ENCODE assay signal across 29 mouse cellular contexts in genomic region chr4:22500172-22500571, GRCm38 (mm10). TPM values are rescaled to one million over a fixed set of nuclear protein-coding genes. Genes with fewer than 3 reads are reported as not detected.
A peak's percentile ranks its signal among the peaks of the same experiment; 100 is the strongest.
DNase-seq lines count a peak whose midpoint lies in the region; ATAC-seq and TF ChIP-seq lines count a peak whose summit lies in the region.
"Had no signal": no experiment of that assay in that cellular context is flagged by ENCODE, and none has a peak within 500 bp of the region (broad histone marks: within the 10 kb centered on the region; RNA-seq: fewer than 3 reads in every experiment).

No protein-coding gene starts in this region.

- no peak overlapping the region for H3K4me3 ChIP-seq in forebrain, postnatal 0 days (ENCODE audit: low read depth, low read length)
- no peak overlapping the region for H3K4me3 ChIP-seq in forebrain, embryonic 16.5 days (replicated peaks; ENCODE audit: low read length)
- no peak overlapping the region for H3K4me3 ChIP-seq in hindbrain, embryonic 14.5 days (replicated peaks; ENCODE audit: low read length)
- no peak overlapping the region for H3K4me3 ChIP-seq in hindbrain, embryonic 10.5 days
- no peak overlapping the region for H3K4me3 ChIP-seq in midbrain, embryonic 10.5 days
- no peak overlapping the region for H3K4me3 ChIP-seq in midbrain, embryonic 13.5 days (replicated peaks)
- H3K4me3 ChIP-seq: embryonic facial prominence, embryonic 13.5 days; embryonic facial prominence, embryonic 15.5 days; erythroblast, embryonic 14.5 days; forebrain, embryonic 10.5 days; forebrain, embryonic 12.5 days had no signal

- no peaks in the 10 kb centered on the region for H3K9me3 ChIP-seq in forebrain, postnatal 0 days (ENCODE audit: low read length)
- H3K9me3 ChIP-seq in forebrain, embryonic 16.5 days (ENCODE audit: control insufficient read depth, low read length): no peaks in the 10 kb centered on the region
- H3K9me3 ChIP-seq in hindbrain, embryonic 14.5 days (ENCODE audit: control insufficient read depth, low read length): no peaks in the 10 kb centered on the region
- H3K9me3 ChIP-seq in hindbrain, embryonic 10.5 days: no peaks in the 10 kb centered on the region
- H3K9me3 ChIP-seq in midbrain, embryonic 10.5 days (replicated peaks): no peaks in the 10 kb centered on the region
- H3K9me3 ChIP-seq in midbrain, embryonic 13.5 days: no peaks in the 10 kb centered on the region
- H3K9me3 ChIP-seq: embryonic facial prominence, embryonic 13.5 days; embryonic facial prominence, embryonic 15.5 days; forebrain, embryonic 10.5 days; G1E had no signal

- H3K9ac ChIP-seq in forebrain, postnatal 0 days: no peak overlapping the region
- H3K9ac ChIP-seq in forebrain, embryonic 16.5 days (replicated peaks; ENCODE audit: low read depth, low read length): no peak overlapping the region
- no peak overlapping the region for H3K9ac ChIP-seq in hindbrain, embryonic 14.5 days
- no peak overlapping the region for H3K9ac ChIP-seq in midbrain, embryonic 13.5 days (replicated peaks)
- H3K9ac ChIP-seq: embryonic facial prominence, embryonic 13.5 days; embryonic facial prominence, embryonic 15.5 days; forebrain, embryonic 12.5 days had no signal

- no peak overlapping the region for H3K4me2 ChIP-seq in forebrain, postnatal 0 days (ENCODE audit: low read depth)
- H3K4me2 ChIP-seq in forebrain, embryonic 16.5 days (ENCODE audit: low read length): no peak overlapping the region
- no peak overlapping the region for H3K4me2 ChIP-seq in hindbrain, embryonic 14.5 days (replicated peaks)
- no peak overlapping the region for H3K4me2 ChIP-seq in midbrain, embryonic 13.5 days (replicated peaks)
- H3K4me2 ChIP-seq: embryonic facial prominence, embryonic 13.5 days; embryonic facial prominence, embryonic 15.5 days; forebrain, embryonic 12.5 days had no signal

- DNase-seq in forebrain, postnatal 0 days: peak; percentile 3
- peak; percentile 9 for DNase-seq in hindbrain, embryonic 14.5 days (ENCODE audit: low spot score)
- DNase-seq in hindbrain, embryonic 10.5 days (ENCODE audit: low spot score): no peak
- no peak for DNase-seq in midbrain, embryonic 10.5 days (ENCODE audit: low spot score)
- peak; percentile 74 for DNase-seq in brain, adult 2 months (ENCODE audit: low read depth, low spot score)
- DNase-seq: adrenal gland, adult 8-10 months; adrenal gland, postnatal 14 days; adrenal gland, postnatal 36 days; B cell, adult 2 months; cerebellum, adult 11 months; cerebellum, adult 18-20 months; cerebellum, adult 8-10 months; cerebellum, adult 9-11 months; cerebellum, postnatal 14 days; cerebellum, postnatal 36 days had no signal

- H3K4me1 ChIP-seq in forebrain, postnatal 0 days (ENCODE audit: insufficient read depth): 0 out of 2 replicates have a peak, but pooled peaks cover 6% of the 10 kb centered on the region
- H3K4me1 ChIP-seq in forebrain, embryonic 16.5 days (replicated peaks; ENCODE audit: control insufficient read depth, insufficient read depth, low read length): peaks cover 22% of the 10 kb centered on the region
- peaks cover 9% of the 10 kb centered on the region for H3K4me1 ChIP-seq in hindbrain, embryonic 14.5 days (replicated peaks; ENCODE audit: control insufficient read depth, insufficient read depth, low read length)
- H3K4me1 ChIP-seq in hindbrain, embryonic 10.5 days (replicated peaks): peaks cover 43% of the 10 kb centered on the region
- peaks cover 59% of the 10 kb centered on the region for H3K4me1 ChIP-seq in midbrain, embryonic 10.5 days
- H3K4me1 ChIP-seq in midbrain, embryonic 13.5 days (replicated peaks): peaks cover 35% of the 10 kb centered on the region

- no peak overlapping the region for H3K27ac ChIP-seq in forebrain, postnatal 0 days (ENCODE audit: low read depth, low read length)
- H3K27ac ChIP-seq in forebrain, embryonic 16.5 days (ENCODE audit: low read length): no peak overlapping the region
- no peak overlapping the region for H3K27ac ChIP-seq in hindbrain, embryonic 14.5 days
- no peak overlapping the region for H3K27ac ChIP-seq in hindbrain, embryonic 10.5 days
- H3K27ac ChIP-seq in midbrain, embryonic 10.5 days (replicated peaks): 0 out of 2 replicates have a peak overlapping the region, but pooled peaks have one; percentile 99
- H3K27ac ChIP-seq in midbrain, embryonic 13.5 days: no peak overlapping the region
- H3K27ac ChIP-seq: embryonic facial prominence, embryonic 13.5 days; embryonic facial prominence, embryonic 15.5 days; forebrain, embryonic 10.5 days; forebrain, embryonic 12.5 days had no signal

- no peaks in the 10 kb centered on the region; the same call in 1 of the 2 replicates for H3K27me3 ChIP-seq in forebrain, postnatal 0 days (ENCODE audit: insufficient read depth, low read length)
- 0 out of 2 replicates have a peak, but pooled peaks cover 6% of the 10 kb centered on the region for H3K27me3 ChIP-seq in forebrain, embryonic 16.5 days (replicated peaks; ENCODE audit: control insufficient read depth, insufficient read depth, low read length)
- peaks cover 8% of the 10 kb centered on the region for H3K27me3 ChIP-seq in hindbrain, embryonic 14.5 days (ENCODE audit: control insufficient read depth, insufficient read depth, low read length)
- peaks cover 34% of the 10 kb centered on the region for H3K27me3 ChIP-seq in hindbrain, embryonic 10.5 days (ENCODE audit: insufficient read depth, poor library complexity, severe bottlenecking)
- H3K27me3 ChIP-seq in midbrain, embryonic 10.5 days (ENCODE audit: low read depth, poor library complexity, severe bottlenecking): peaks cover 30% of the 10 kb centered on the region
- no peaks in the 10 kb centered on the region for H3K27me3 ChIP-seq in midbrain, embryonic 13.5 days
- H3K27me3 ChIP-seq: CH12.LX had no signal

- no peaks in the 10 kb centered on the region for H3K36me3 ChIP-seq in forebrain, postnatal 0 days (ENCODE audit: insufficient read depth)
- H3K36me3 ChIP-seq in forebrain, embryonic 16.5 days (ENCODE audit: control insufficient read depth, insufficient read depth): no peaks in the 10 kb centered on the region
- no peaks in the 10 kb centered on the region for H3K36me3 ChIP-seq in hindbrain, embryonic 14.5 days (replicated peaks; ENCODE audit: control insufficient read depth, insufficient read depth)
- H3K36me3 ChIP-seq in hindbrain, embryonic 10.5 days: no peaks in the 10 kb centered on the region
- no peaks in the 10 kb centered on the region for H3K36me3 ChIP-seq in midbrain, embryonic 10.5 days
- no peaks in the 10 kb centered on the region for H3K36me3 ChIP-seq in midbrain, embryonic 13.5 days
- H3K36me3 ChIP-seq: embryonic facial prominence, embryonic 13.5 days; embryonic facial prominence, embryonic 15.5 days; forebrain, embryonic 10.5 days; forebrain, embryonic 12.5 days; G1E had no signal

- no peak for ATAC-seq in forebrain, postnatal 0 days
- no peak for ATAC-seq in forebrain, embryonic 16.5 days
- no peak for ATAC-seq in hindbrain, embryonic 14.5 days (ENCODE audit: low FRiP score)
- no peak for ATAC-seq in midbrain, embryonic 13.5 days
- ATAC-seq: activated CD4-positive, CD25-positive, alpha-beta regulatory T cell, adult 4 months; CD4-positive, CD25-positive, alpha-beta regulatory T cell, adult 4 months; forebrain, embryonic 14.5 days; Patski had no signal

- TF ChIP-seq CTCF in forebrain, postnatal 0 days (IDR thresholded peaks at IDR 0.05; ENCODE audit: low read depth): no peak

RNA-seq across cellular contexts. Expression of gene Pou3f2, which starts 12.0 kb away (rescaled TPM):
- total RNA-seq in forebrain, postnatal 0 days (2014; rRNA removed): 35.2 and 35.6 TPM in 2 replicates
- 11.4 and 13.7 TPM in 2 replicates for polyA plus RNA-seq in forebrain, postnatal 0 days (2015; fragmentation: Nextera tagmentation; extraction: Ambion mirVana)
- polyA plus RNA-seq in forebrain, embryonic 16.5 days (2015; fragmentation: Nextera tagmentation; extraction: Ambion mirVana): 48.1 and 58.3 TPM in 2 replicates
- 17.9 and 20.5 TPM in 2 replicates for polyA plus RNA-seq in hindbrain, embryonic 14.5 days (2014; fragmentation: Nextera tagmentation; extraction: Ambion mirVana)
- polyA plus RNA-seq in hindbrain, embryonic 10.5 days (2016; fragmentation: Nextera tagmentation; extraction: Ambion mirVana): 44.0 and 45.4 TPM in 2 replicates
- 47.9 and 58.5 TPM in 2 replicates for polyA plus RNA-seq in midbrain, embryonic 10.5 days (2016; fragmentation: Nextera tagmentation; extraction: Ambion mirVana)
- 69.3 and 80.0 TPM in 2 replicates for polyA plus RNA-seq in midbrain, embryonic 13.5 days (2015; fragmentation: Nextera tagmentation; extraction: Ambion mirVana)
- total RNA-seq: CH12.LX; common myeloid progenitor, adult 5-6 weeks had no signal
- polyA plus RNA-seq: erythroblast, embryonic 14.5 days; G1E; Patski had no signal

Comparison
In these comparisons a context has a peak if more than half of its experiments do, and no peak if none do; other contexts are left out.
1. DNase-seq: peak in forebrain, postnatal 0 days (single experiment), hindbrain, embryonic 14.5 days (single experiment) and brain, adult 2 months (single experiment); none in hindbrain, embryonic 10.5 days (single experiment) and midbrain, embryonic 10.5 days (single experiment).